Mouse (Mus musculus) heart, adult 2 months (tissue): ENCODE data around the gene Slc22a6.

ENCODE experiments used
- CTCF ChIP-seq: fragments of 200-600 bp; IDR thresholded peaks from 2 replicates; pipeline ENCODE4 v1.8.1; 2022; ENCODE audit warnings: antibody characterized with exemption, mild to moderate bottlenecking, moderate library complexity
- POLR2A ChIP-seq: fragments of 200-500 bp; IDR thresholded peaks from 2 replicates; pipeline ENCODE4 v1.6.1; 2011; ENCODE audit warnings: mild to moderate bottlenecking, low read depth, low read length, control low read depth; ENCODE audit not compliant: insufficient read depth

- no peak for TF ChIP-seq POLR2A
- TF ChIP-seq CTCF, result peak; percentile 81
Measured at GRCm38 (mm10) chr19:8662337-8662736, 44.5 kb downstream of the Slc22a6 start.
